Mouse (Mus musculus) liver, postnatal 0 days (tissue): ENCODE results near the gene Slc15a1.

Source experiments
- CTCF ChIP-seq: sonication (generic); IDR thresholded peaks from 2 replicates; pipeline ENCODE4 v1.5.1; 2016; ENCODE audit warnings: antibody characterized with exemption, low read depth
- EP300 ChIP-seq: IDR thresholded peaks from 2 replicates; pipeline ENCODE4 v1.6.1; 2016; ENCODE audit warnings: antibody characterized with exemption, low read depth, mild to moderate bottlenecking

DNA sequence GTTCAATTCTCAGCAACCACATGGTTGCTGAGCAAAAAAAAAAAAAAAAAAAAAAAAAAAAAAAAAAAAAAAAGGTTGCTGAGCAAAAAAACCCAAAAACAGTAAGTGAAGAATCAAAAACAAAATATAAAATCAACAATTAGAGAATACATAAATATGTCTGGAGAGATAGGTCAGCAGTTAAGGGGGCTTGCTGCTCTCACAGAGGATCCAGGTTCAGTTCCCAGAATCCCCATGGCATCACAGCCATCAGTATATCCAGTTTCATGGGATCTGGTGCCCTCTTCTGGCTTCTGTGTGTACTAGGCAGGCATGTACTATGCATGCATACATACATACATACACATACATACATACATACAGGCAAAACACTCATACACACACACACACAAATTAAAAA, 78.3 kb downstream of the Slc15a1 start:
- TF ChIP-seq CTCF (peak; percentile 78), EP300 (no peak)
